Mouse (Mus musculus): Measurements from ENCODE around the gene Stx2.

Gene Stx2

DNA sequence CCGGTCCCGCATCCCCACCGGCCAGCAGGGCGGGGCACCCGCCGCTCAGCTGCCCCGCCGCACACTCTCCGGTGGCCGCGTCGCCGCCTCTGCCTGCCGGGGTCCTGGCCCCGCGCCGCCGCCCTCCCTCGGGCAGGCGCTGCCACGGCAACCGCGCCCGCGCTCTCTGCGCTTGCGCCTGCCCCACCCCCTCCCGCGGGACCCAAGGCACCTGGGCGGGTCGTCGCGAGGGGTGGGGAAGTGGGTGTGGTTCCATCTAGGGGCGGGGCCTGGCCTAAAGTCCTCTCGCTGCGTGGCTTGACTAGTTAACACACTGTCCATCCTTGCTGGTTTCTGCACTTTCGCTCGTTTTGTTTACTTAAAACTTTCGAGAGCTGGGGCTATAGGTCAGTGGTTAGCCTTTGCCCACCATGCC is at the start of gene Stx2:
Gene Stx2 (minus strand): TSS at position 163 of the 415 bp plus-strand sequence.
- DNase-seq, result peak; percentile 87 to 94

DNA sequence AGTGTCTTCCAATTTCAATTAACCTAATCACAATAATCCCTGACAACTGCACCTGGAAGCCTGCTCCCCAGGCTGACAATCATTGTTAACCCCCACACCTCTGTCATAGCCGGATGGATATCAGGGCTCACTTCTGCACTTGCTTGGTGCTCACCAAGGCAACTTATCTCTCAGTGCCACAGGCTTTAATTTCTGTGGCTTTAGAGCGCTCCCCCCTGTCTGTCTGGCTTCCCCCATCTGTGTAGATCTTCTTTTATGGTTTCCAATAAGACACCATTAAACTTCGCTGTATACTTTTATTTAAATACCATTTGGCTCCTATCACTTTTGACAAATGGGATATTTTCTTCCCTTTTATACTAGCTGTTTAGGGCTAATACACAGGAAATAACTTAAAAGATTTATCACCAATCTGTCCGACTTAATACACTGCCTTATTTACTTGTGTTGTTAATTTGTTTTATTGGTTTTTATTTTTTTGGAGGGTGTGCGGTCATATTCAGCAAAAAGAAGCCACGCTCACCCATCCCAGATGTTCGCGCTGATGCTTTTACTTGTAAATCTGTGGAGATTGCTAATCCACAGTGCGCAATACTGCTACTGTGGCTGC is 46.4 kb upstream of the Stx2 start:
- no peak for DNase-seq

DNA sequence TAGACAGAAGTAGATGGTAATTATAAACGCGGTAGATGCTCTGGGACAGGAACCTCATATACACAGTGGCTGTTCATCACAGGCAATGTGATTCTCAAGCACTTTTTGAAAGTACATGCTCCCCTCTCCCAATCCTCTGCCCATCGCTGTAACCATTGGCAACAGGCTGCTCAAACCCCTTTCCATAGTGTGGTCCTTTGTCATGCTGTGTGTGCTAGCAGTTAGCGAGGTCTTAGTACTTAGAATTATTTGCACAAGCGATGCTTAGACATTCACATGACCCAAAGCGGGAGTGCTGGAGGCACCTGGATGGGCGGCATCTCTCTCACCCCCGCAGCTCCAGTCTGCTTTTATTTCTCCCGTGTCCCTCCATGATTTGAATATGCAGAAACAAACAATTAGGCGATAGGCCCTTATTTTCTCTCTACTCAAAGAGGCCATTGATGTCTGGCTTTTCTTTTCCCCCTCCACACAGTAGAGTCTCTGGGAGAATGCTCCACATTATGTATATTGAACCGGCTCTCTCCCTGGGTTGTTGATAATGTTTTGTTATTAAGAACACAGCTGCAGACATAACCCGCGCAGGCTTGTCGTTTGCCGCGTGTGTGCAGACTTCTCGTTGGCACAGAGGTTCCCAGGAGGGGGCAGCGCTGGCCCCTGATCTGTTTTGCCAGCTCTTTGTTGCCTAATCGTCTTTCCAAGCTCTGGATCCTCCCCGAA is 44.4 kb upstream of the Stx2 start:
- no peak for DNase-seq

DNA sequence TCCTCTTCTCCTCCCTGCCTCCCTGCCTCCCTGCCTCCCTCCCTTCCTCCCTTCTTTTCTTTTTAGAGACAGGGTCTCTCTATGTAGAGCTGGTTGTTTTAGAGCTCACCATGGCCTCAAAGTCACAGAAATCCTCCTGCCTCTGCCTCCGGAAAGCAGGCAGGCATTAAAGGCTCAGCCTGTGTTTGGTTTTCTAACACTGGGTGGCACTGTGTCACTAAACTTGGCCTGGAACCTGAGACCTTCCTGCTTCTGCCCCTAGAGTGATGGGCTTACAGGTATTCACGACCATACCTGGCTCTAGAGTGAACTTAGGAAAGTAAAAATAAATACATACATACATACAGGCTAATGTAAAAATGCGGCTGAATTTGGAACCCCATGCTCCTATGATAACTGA is 43.5 kb upstream of the Stx2 start:
- no peak for DNase-seq

DNA sequence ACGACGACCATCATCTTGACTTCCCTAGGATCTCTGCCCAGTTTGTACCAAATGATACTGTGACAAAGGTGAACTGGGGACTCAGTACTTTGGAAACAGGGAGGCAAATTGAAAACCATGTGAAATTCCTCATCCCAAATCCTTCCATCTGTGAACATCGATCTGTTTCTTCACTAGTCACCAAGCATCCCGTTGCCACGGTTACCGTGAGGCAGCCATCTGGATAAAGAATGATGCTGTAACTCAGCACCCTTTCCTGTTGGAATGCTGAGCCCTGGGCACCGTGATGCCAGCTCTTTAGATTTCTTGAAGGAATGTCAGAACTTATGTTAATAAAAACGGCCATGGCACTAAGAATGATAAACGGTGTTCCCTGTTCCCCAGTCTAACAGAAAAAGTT is 41.0 kb upstream of the Stx2 start:
- DNase-seq, result no peak

GRCm38 (mm10) chr5:129045641-129046580 is 37.5 kb upstream of the Stx2 start:
- no peak for DNase-seq

- no peak for DNase-seq
Measured at GRCm38 (mm10) chr5:129037739-129038138, 29.4 kb upstream of the Stx2 start.

- no peak for DNase-seq
Measured at GRCm38 (mm10) chr5:129036678-129037077, 28.3 kb upstream of the Stx2 start.

DNA sequence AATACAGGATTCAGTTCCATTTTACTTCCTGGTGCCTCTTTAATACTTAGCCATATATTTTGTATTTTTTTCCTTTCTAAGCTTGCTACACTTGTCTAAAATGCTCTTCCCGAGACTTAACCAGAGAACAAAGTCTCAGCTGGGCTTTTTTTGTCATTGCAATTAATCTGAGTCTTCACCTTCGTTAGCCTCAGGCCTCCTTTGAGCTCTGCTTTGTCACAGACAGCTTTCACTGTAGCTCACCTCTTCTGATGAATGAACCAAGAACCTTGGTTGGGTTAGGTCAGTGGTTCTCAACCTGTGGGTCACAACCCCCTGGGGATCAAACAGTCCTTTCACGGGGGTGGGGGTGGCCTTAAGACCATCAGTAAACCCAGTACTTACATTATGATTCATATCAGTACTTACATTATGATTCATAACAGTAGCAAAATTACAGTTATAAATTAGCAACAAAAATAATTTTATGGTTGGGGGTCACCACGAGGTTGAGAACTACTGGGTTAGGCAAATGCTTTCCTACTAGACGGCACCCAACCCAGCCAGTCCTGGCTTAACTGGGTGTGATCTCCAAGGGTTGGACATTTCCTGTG is 20.9 kb upstream of the Stx2 start:
- no peak for DNase-seq

DNA sequence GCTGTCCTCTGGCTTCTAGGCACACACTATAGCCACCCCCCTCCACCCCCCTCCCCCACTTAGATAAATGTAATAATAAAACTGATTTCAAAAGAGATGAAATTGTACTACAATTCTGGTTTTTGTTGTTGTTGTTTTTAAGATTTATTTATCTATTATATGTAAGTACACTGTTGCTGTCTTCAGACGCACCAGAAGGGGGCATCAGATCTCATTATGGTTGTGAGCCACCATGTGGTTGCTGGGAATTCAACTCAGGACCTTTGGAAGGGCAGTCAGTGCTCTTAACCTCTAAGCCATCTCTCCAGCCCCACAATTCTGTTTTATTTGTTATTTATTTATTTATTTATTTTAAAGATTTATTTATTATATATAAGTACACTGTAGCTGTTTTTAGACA is 18.3 kb upstream of the Stx2 start:
- no peak for DNase-seq

- DNase-seq, result no peak
Measured at GRCm38 (mm10) chr5:129026171-129026570, 17.8 kb upstream of the Stx2 start.

DNA sequence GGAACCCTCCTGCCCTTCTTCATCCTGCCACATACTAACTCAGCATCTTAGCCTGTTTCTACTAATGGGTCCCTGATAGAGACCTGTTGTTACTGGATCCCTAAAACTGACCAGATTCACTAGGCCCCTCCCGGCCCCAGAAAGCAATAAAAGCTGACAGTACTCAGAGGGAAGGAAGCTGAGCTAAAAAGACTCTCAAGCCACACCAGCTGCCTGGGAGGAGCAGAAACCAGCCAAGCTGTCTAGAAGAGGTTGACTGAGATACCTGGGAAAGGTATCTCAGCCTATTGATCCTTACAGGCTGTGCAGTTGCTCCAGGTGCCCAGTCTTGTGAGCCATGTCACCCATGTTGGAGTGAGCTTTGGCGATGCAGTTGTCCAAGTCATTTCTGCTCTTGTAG is 17.4 kb upstream of the Stx2 start:
- no peak for DNase-seq

DNA sequence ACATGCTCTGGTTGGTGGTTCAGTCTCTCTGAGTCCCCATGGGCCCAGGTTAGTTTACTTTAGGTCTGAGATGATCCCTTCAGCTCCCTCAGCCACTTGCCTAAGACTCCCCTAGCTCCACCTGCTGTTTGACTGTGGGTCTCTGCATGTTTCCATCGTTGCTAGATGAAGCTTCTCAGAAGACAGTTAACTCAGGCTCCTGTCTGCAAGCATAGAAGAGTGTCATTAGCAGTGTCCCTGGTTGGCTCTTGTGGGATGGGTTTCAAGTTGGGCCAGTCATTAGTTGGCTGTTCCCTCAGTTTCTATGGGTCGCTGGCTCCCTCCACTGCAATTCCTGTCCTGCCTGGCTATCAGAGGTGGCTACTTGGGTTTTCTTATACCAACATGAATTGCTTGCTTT is 16.7 kb upstream of the Stx2 start:
- DNase-seq, result no peak

GRCm38 (mm10) chr5:129020731-129021130 is 12.4 kb upstream of the Stx2 start:
- peak in 1 of 2 experiments; percentile 24 for DNase-seq

DNA sequence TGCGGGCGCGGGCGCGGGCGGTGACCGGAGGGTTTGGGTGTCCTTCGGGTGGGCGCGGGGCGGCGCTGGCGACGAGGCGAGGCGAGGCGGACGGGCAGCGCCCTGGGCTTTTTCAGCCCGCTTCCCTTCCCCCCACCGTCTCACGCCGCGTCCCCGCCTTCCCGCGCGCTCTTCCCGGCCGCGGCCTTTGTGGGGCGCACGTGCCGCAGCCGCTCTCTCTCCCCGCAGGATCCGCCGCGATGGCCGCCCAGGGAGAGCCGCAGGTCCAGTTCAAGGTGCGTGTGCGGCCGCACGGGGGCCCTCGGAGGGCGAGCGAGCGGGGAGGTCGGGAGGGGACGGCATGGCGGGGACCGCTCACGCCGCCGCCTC is 11.9 kb upstream of the Stx2 start:
- DNase-seq, result no peak

DNA sequence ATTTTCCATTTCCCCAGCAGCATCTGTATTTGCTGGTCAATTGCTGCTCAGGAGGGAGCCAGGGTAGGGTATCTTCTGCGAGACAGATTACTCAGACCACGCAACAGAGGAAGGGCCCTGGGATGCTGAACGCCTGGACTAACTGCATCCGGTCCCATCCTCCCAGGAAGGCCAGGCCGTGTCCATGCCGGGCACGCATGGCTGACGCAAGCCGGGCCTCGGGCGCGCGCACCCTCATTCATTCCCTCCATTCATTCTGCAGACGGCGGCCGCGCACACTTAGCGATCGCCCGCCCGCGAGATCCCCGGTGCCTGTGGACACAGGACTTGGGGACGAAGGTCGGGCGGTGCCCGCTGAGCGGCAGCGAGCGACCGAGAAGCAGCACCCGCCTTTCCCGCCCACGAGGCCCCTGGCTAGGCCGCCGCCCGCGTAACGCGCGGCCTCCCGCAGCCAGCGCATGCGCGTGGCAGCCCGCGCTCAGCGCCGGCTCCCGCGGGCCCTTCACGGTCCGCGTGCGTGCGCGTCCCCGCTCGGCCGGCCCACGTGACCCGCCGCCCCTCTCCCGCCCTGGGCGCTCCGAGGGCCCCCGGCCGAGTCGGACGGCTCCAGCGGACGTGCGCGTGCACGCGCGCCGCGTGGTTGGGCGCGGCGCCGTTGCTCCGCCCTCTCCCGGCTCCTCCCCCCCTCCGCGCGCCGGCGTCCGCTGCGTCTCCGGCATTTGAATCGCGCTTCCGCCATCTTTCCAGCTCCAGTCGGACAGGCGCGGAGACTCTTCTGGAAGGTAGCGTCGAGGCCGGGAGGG is 11.3 kb upstream of the Stx2 start, which contains the start of gene Ran:
Gene Ran (plus strand): TSS at position 573 of the 803 bp plus-strand sequence.
- DNase-seq, result peak; percentile 92 to 96

GRCm38 (mm10) chr5:129018782-129019489 is 10.6 kb upstream of the Stx2 start:
- DNase-seq, result no peak

GRCm38 (mm10) chr5:129016370-129016769 is 8.0 kb upstream of the Stx2 start:
- no peak for DNase-seq

DNA sequence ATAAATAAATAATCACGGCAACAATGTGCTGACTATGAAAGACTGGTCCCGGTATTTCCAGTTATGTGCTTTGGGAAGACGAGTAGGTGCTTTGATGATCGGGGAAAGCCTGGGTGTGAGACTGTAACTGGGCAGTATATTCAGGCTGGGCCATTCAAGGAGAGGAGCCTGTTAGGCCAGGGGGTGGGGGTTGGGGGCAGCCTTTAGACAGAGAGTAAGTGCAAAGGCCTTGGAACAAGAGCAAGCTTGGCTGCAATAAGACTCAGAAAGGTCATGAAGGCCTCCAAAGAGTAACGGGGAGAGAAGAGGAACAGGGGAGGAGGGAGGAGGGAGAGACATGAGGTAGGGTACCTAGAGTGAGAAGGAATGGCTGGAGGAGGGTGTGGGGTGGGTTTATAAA is 7.2 kb upstream of the Stx2 start:
- DNase-seq, result no peak

- DNase-seq, result no peak
Measured at GRCm38 (mm10) chr5:129015020-129015419, 6.6 kb upstream of the Stx2 start.

DNA sequence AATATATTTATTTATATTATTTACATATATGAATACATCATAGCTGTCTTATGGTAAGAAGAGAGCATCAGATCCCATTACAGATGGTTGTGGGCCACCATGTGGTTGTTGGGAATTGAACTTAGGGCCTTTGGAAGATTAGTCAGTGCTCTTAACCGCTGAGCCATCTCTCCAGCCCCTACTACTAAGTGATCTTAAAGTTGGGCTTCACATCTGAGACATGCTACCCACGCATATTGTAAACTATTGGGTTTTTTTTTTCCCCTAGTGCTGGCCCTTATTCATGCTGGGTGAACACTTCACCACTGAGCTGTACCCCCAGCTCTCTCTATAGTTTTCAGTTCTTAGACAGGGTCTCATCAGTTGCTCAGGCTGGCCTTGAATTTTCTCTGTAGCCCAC is 2.6 kb upstream of the Stx2 start:
- no peak for DNase-seq

DNA sequence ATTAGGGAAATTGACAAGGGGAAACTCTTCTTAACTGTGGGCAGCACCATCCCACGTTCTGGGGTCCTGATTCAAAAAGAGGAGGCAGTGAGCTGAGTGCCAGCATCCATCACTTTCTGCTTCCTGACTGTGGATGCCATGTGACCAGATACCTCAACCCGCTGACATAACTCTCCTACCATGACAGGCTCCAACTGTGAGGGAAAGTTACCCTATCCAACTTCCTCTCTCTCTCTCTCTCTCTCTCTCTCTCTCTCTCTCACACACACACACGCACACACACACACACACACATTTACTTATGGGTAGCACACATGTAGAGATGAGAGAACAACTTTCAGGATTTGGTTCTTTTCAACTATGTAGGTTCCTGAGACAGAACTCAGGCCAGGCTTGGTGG is 1.2 kb upstream of the Stx2 start:
- no peak for DNase-seq
